In genomic region chr16:31005693-31006092, GRCm38 (mm10) we compare ENCODE assay signal across 14 mouse cellular contexts.
A peak's percentile ranks its signal among the peaks of the same experiment; 100 is the strongest.
DNase-seq lines count a peak whose midpoint lies in the region; ATAC-seq and TF ChIP-seq lines count a peak whose summit lies in the region.
"Had no signal": no experiment of that assay in that cellular context is flagged by ENCODE, and none has a peak within 500 bp of the region (broad histone marks: within the 10 kb centered on the region; RNA-seq: fewer than 3 reads in every experiment).

No protein-coding gene starts in this region.

- no peak overlapping the region for H3K4me2 ChIP-seq in kidney, embryonic 15.5 days
- no peak overlapping the region for H3K4me2 ChIP-seq in kidney, embryonic 16.5 days (replicated peaks; ENCODE audit: low read depth, low read length)
- H3K4me2 ChIP-seq in intestine, embryonic 15.5 days (replicated peaks), result no peak overlapping the region
- H3K4me2 ChIP-seq: hindbrain, embryonic 12.5 days had no signal

- no peak overlapping the region for H3K9ac ChIP-seq in kidney, embryonic 15.5 days
- H3K9ac ChIP-seq in kidney, embryonic 16.5 days (replicated peaks; ENCODE audit: low read length), result no peak overlapping the region
- H3K9ac ChIP-seq in intestine, embryonic 15.5 days, result no peak overlapping the region
- H3K9ac ChIP-seq: hindbrain, embryonic 12.5 days had no signal

- H3K27me3 ChIP-seq in kidney, embryonic 15.5 days, result no peaks in the 10 kb centered on the region
- no peaks in the 10 kb centered on the region for H3K27me3 ChIP-seq in kidney, embryonic 16.5 days (ENCODE audit: insufficient read depth, low read length)
- no peaks in the 10 kb centered on the region for H3K27me3 ChIP-seq in intestine, embryonic 15.5 days (replicated peaks)
- H3K27me3 ChIP-seq: hindbrain, embryonic 12.5 days had no signal

- no peak overlapping the region for H3K4me3 ChIP-seq in gastrocnemius, adult 2 months
- no peak overlapping the region for H3K4me3 ChIP-seq in kidney, embryonic 15.5 days (replicated peaks)
- no peak overlapping the region for H3K4me3 ChIP-seq in kidney, embryonic 16.5 days (ENCODE audit: low read length)
- no peak overlapping the region for H3K4me3 ChIP-seq in intestine, embryonic 15.5 days (replicated peaks)
- H3K4me3 ChIP-seq: hindbrain, embryonic 12.5 days had no signal

- WGBS in kidney, embryonic 15.5 days, result 52% methylated on average over 7 of the region's 7 CpGs
- 46% methylated on average over 7 of the region's 7 CpGs for WGBS in kidney, embryonic 16.5 days
- 61% methylated on average over 7 of the region's 7 CpGs for WGBS in intestine, embryonic 15.5 days

- peaks cover 8% of the 10 kb centered on the region; the same call in 1 of the 2 replicates for H3K36me3 ChIP-seq in kidney, embryonic 15.5 days
- H3K36me3 ChIP-seq in kidney, embryonic 16.5 days (ENCODE audit: insufficient read depth, low read length), result no peaks in the 10 kb centered on the region
- H3K36me3 ChIP-seq in intestine, embryonic 15.5 days, result no peaks in the 10 kb centered on the region
- H3K36me3 ChIP-seq: hindbrain, embryonic 12.5 days had no signal

- ATAC-seq in kidney, embryonic 15.5 days (replicated peaks; ENCODE audit: low FRiP score), result no peak
- ATAC-seq in kidney, embryonic 16.5 days (ENCODE audit: low FRiP score, low TSS enrichment), result no peak
- ATAC-seq in granulocyte monocyte progenitor cell, adult 5-6 weeks (replicated peaks; ENCODE audit: poor library complexity, severe bottlenecking), result peak; percentile 42; the same call in 1 of the 2 replicates
- ATAC-seq in intestine, embryonic 15.5 days, result no peak
- ATAC-seq: activated CD4-positive, CD25-positive, alpha-beta regulatory T cell, adult 4 months; midbrain, embryonic 16.5 days had no signal

- no peaks in the 10 kb centered on the region for H3K9me3 ChIP-seq in kidney, embryonic 15.5 days (replicated peaks)
- H3K9me3 ChIP-seq in kidney, embryonic 16.5 days (ENCODE audit: low read length), result no peaks in the 10 kb centered on the region
- H3K9me3 ChIP-seq in intestine, embryonic 15.5 days, result no peaks in the 10 kb centered on the region
- H3K9me3 ChIP-seq: G1E; hindbrain, embryonic 12.5 days had no signal

- TF ChIP-seq CTCF in gastrocnemius, adult 2 months (IDR thresholded peaks at IDR 0.05), result no peak

- intact Hi-C loops in gastrocnemius, adult 2 months (cut with DNase I), result no loop called here
- intact Hi-C loops in gastrocnemius, postnatal 36 days (cut with DNase I), result no loop called here

- peak overlapping the region; percentile 66 for H3K27ac ChIP-seq in gastrocnemius, adult 2 months
- peak overlapping the region; percentile 22; the same call in 1 of the 2 replicates for H3K27ac ChIP-seq in kidney, embryonic 15.5 days
- H3K27ac ChIP-seq in kidney, embryonic 16.5 days (ENCODE audit: low read length), result no peak overlapping the region; the same call in 1 of the 2 replicates
- H3K27ac ChIP-seq in intestine, embryonic 15.5 days, result no peak overlapping the region
- H3K27ac ChIP-seq: hindbrain, embryonic 12.5 days had no signal

- peaks cover 34% of the 10 kb centered on the region for H3K4me1 ChIP-seq in kidney, embryonic 15.5 days
- H3K4me1 ChIP-seq in kidney, embryonic 16.5 days (ENCODE audit: insufficient read depth, low read length), result peaks cover 32% of the 10 kb centered on the region
- H3K4me1 ChIP-seq in intestine, embryonic 15.5 days (replicated peaks), result peaks cover 29% of the 10 kb centered on the region

- DNase-seq in gastrocnemius, adult 2 months, result no peak
- DNase-seq in gastrocnemius, postnatal 36 days, result no peak
- DNase-seq in 416B (ENCODE audit: low read depth) (peak; percentile 34), MN1 (ENCODE audit: low spot score) (no peak)
- DNase-seq: cerebellum, postnatal 10 days; lung, postnatal 10 days had no signal

Comparison
In these comparisons a context has a peak if more than half of its experiments do, and no peak if none do; other contexts are left out.
1. H3K27ac ChIP-seq: peak in gastrocnemius, adult 2 months (single experiment) and kidney, embryonic 15.5 days (single experiment); none in kidney, embryonic 16.5 days (single experiment) and intestine, embryonic 15.5 days (single experiment).